Mouse (Mus musculus) cerebellum, postnatal 4 days (tissue): ENCODE results near the gene Noxo1.
A peak's percentile ranks its signal among the peaks of the same experiment; 100 is the strongest.

Experiments
- DNase-seq, 2 experiments: peaks; one replicate each; pipeline ENCODE4 v3.0.0; 2022; ENCODE audit warnings: low spot score in 2 of 2, mixed read lengths in 1 of 2

Noxo1 gene

DNA sequence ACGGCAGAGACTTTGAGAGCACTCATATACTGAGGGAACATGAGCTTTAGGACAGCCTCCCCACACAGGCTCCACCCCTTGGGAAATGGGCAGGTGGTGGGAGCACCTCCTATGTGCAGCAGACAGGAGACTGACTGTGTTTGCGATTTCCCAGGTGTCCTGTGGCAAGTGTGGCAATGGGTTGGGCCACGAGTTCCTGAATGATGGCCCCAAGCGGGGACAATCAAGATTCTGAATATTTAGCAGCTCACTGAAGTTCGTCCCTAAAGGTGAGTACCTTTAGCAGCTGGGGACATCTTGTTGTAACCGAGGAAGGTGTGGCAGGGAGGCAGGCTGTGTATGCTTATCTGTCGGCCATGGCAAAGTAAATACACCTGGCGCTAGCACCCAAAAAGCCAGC, 43.9 kb downstream of the Noxo1 start:
- no peak for DNase-seq

DNA sequence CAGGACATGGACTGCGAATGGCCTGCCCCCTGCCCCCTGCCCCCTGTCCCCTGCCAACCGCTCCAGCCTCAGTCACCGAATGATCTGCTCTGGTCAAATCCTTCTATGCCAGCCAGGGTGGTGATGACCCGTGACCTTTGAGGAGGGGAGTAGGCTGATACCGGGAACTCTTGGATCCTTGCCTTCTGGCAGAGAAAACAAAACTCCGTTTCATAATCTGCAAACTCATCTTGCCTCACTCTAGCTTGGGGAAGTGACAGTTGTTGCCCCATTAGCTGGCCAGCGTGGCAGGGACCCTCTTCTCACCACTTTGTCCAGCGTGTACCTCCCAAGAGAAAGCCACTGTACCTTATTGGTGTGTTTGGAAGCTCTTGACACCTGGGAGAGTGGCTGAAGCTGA, 46.3 kb downstream of the Noxo1 start:
- DNase-seq: no peak

DNA sequence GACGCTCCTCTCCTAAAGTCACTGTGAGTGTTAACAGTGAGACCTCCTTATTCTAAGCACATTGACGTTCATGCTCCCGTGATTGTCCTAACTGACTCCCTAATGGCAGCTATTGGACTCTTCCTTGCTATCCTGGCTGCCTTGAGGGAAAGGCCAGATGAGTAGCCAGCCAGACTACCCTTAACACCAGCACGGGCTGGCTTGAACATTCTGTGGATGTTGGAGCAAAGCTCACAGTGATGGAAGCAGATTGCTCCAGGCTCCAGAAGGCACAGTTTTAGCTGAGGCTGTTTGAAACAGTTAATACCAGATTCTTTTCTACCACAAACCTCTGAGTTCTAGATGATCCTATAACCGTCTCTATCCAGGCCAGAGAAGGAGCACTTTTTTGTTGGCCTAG, 47.9 kb downstream of the Noxo1 start:
- DNase-seq: no peak

DNA sequence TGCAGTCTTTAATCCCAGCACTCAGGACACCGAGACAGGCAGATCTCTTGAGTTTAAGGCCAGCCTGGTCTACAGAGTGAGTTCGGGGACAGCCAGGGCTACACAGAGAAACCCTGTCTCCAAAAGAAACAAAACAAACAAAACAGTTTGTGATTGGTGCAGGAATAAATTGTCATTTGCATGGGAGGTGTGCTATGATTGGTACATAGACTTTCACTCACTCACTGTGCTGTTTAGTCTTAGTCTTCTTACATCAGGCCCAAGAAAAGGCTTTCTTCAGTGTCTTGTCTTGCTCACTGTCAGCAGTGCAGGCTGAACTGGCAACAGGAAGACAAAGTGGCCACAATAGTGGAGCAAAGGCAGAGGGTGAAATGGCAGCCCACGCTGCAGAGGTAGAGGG, 48.3 kb downstream of the Noxo1 start:
- no peak for DNase-seq

DNA sequence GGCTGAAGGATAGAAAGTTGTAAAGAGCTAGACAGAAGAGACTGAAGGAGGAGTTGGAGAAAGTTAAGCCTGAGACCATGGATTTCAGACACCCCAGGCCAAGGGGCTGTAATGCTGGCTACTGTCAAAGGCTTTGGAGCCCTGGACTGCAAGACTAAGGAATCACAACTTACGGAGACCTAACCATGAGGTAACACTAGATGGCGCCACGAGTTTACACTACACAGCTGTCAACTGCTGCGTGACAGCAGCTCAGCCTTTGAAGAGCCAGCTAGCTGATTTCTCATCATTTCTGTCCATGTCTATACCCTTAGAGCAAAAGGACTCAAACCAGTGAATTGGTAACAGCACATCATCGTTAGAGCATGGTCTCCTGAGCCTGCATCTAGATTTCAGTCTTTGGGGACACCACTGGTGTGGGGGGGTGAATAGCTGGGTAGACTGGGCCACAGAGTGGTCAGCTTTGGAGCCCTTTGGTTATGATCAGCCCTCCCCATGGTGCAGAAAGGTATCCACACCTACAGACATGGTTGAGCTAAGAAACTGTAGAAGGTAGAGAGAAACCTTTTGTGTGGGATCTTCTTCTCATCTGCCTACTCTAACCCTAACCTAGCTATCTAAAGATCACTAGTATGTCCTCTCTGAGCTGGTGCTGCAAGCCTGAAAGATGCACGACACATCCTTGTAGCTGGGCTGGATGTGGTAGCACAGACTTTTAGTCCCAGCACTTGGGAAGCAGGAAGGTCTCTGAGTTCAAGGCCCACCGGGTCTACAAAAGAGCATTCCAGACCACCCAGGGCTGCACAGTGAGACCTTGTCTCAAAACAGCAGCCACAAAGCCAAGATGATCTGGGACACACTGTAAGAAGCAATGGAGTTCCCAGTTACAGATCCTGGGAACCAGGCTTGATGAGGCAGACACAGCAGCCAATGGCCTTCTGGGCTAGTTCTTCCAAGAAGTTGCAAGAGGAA, 49.8 kb downstream of the Noxo1 start:
- peak; percentile 77 to 84 for DNase-seq

DNA sequence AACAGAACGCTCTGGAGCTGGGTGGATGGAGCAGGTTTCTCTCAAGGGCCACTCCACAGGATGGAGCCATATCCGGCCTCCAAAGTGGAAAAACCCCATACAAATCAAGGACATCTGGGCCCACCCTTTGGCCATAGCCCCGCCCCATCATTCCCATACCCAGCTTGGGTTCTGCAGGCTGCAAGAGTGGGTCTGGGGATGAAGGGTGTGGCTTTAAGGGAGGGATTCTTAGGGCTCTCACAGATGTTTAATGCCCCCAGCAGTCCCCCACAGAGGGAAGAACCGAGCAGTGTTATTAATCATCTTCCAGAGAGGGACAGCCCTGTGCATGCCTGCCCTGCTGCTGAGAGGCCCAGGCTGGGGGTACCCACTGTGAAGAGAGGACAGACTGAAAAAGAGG, 51.0 kb downstream of the Noxo1 start:
- DNase-seq: no peak
